Mouse (Mus musculus) 3T3-L1 (cell line): Measurements from ENCODE around the gene Hmg20a.

Source experiments
- DNase-seq: peaks from one replicate; pipeline ENCODE4 v3.0.0-alpha.2; 2015; ENCODE audit warnings: low read depth, low spot score

The Hmg20a gene

GRCm38 (mm10) chr9:56439699-56440098, 21.3 kb downstream of the Hmg20a start:
- DNase-seq = no peak

- no peak for DNase-seq
These were observed 33.2 kb downstream of the Hmg20a start for GRCm38 (mm10) chr9:56451570-56451969.

- DNase-seq = peak; percentile 43
These were observed 34.8 kb downstream of the Hmg20a start for GRCm38 (mm10) chr9:56453038-56453815.

DNA sequence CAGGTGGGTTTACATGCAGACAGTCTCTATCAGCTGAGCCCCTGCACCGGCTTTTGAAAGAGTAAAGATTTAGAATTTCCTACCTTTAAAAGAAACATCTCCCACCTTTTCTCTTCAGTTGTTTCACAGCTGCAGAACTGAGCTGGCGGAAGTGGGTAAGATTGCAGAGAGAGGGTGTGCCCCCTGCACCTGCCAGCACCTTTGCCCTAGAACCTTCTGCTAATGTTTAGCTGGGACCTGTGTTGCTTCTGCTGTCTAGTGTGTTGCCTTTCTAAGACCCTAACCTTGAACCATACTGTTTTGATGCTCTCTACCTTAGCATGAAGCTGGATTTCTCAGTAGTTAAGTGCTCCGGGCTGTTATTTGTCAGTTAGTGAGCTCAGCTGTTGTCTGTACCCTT, 38.0 kb downstream of the Hmg20a start:
- DNase-seq = no peak

- DNase-seq = no peak
These were observed 42.6 kb downstream of the Hmg20a start for GRCm38 (mm10) chr9:56460987-56461386.

DNA sequence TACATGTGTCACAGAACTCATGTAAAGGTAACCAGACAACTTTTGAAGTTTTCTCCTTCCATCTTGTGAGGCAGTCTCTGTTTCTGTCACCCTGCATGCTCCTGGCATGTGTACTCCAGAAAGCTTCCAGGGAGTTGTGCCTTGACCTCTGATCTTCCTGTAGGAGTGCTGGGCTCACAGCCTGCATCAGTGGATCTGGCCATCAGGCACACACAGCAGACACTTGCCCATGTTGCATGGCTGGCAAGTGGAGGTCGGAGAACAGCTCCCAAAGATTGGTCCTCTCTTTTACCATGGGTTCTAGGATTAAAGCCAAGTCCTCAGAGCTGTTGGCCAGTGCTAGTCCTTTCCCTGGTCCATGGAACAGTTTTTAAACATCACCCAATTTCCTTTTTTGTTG, 44.2 kb downstream of the Hmg20a start:
- DNase-seq = peak; percentile 32

- peak; percentile 59 for DNase-seq
These were observed 44.6 kb downstream of the Hmg20a start for GRCm38 (mm10) chr9:56463046-56463445.

GRCm38 (mm10) chr9:56463686-56464515, 45.5 kb downstream of the Hmg20a start:
- peak; percentile 97 for DNase-seq

- peak; percentile 89 for DNase-seq
These were observed 46.6 kb downstream of the Hmg20a start for GRCm38 (mm10) chr9:56464863-56465654.

DNA sequence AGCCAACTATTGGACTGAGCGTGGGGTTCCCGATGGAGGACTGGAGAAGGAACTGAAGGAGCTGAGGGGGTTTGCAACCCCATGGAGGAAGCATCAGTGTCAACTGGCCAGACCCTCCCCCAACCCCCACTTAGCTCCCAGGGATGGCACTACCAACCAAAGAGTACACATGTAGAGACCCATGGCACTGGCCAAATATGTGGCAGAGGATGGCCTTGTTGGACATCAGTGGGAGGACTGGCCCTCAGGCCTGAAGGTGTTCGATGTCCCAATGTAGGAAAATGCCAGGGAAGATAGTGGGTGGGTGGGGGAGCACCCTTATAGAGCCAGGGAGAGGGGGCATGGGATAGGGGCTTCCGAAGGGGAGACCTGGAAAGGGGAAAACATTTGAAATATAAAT, 47.8 kb downstream of the Hmg20a start:
- no peak for DNase-seq

DNA sequence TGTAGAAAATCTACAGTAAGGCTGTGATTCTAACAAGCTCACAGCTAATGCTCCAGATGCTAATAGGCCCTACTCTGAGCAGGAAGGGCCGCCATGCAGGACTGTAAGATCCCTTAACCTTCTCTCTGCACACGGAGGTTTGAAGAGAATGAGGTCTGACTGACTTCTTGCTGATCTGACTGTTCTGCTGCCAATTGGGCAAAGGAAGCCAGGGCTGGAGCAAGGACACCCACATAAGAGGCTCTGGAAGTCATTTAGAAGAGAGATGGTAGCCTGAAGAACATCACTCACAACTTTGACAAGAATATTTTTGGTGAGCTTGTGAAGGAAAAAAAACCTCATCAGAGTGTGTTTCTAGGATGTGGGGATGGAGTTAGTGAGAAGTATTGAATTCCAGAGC, 51.2 kb downstream of the Hmg20a start:
- no peak for DNase-seq

DNA sequence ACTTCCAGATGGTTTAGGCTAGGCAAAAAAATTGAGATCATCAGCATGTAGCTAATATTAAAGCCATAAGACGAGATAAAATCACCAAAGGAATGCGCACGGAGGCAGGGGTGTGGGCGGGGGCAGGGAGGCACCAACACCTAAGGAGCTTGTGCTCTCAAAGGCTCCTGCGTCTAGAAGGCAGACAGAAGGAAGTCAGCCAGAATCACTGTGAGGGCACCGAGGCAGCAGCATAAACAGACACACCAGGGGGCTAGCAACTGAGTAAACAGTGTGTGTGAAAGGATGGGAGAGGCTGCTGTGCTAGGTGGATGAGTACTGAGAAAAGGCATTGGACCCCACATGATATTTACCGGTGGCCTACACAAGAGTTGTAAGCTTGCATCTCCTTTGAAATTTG, 51.9 kb downstream of the Hmg20a start:
- DNase-seq = no peak

DNA sequence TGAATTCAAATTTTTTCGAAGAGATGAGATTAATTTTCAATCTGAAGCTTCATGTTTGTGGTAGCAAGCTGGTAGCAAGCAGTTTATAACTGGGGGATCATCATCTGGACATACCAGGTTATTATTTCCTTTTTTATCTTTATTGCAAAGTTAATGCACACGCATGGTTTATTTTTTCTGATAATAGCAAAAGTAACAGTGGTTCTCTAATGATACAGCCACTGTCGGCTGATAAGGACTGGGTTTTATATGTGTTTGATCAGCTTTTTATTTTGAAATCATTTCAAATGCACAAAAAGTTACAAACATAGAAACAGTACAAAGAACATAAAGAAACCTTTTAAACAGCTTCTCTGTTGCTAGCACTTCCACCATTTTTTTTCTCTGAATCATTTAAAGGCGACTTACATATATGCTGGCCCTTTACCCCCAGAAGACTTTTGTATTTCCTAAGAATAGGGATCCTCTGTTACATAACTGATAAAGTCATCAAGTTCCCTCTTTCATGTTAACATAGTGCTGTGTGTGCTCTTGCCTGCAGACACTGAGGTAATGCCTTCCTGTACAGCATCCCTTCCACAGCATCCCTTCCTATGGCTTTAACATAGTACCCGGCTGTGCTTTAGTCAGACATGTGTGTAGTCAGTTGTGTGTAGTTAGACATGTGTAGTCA, 60.7 kb downstream of the Hmg20a start:
- no peak for DNase-seq

DNA sequence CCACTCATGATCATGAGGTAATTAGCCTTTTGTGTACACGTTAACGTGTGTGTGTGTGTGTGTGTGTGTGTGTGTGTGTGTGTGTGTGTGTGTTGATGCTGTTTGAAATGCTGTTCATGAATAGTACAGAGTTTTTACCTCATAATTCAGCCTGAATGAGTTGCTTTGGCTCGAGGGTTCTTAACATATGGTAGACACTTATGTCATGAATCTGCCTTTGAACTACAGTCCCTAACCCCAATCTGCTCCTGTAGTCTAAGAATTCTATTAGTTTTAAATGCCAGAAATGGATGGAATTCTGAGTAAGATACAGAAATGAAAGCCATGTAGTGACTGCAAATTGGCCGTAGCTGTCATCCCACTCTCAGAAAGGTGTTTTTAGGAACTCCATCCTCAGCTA, 64.2 kb downstream of the Hmg20a start:
- no peak for DNase-seq

- no peak for DNase-seq
These were observed 67.0 kb downstream of the Hmg20a start for GRCm38 (mm10) chr9:56485423-56485822.

GRCm38 (mm10) chr9:56486158-56486557, 67.7 kb downstream of the Hmg20a start:
- DNase-seq = no peak

DNA sequence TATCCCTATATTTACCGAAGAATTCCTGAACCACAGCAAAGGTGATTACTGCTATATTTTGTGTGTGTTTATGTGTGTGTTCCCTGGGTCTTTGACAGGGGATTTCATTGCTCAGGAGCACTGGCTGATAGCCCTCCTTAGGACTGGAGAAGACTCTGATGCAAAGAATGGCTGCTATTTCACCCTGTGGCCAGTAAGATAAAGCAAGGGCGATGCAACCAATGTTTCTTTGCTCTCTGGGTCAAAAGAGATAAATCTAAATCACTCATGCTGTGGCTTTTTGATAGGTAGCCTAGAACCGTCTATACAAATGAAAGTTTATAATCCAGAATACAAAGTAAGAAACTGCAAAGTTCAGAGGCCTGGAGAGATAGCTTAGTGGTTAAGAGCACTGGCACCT, 69.2 kb downstream of the Hmg20a start:
- DNase-seq = no peak

DNA sequence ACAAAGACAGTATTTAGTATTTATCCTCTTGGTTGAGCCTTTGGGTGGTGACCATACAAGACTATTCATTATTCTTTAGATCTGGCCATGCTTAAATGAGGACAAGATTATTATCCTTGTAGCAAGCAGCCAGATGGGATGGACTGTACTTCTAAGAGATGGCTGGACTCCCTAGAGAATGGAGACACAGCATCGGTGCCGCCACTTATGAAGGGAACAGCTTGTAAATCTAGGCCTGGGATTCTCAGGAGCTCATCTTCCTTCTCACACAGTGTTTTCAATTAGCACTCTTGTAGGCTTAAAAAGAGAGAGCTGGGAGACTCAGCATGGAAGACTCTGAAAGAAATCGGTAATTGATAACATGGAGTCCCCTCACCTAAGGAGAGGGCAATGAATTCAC, 74.0 kb downstream of the Hmg20a start:
- DNase-seq = no peak

DNA sequence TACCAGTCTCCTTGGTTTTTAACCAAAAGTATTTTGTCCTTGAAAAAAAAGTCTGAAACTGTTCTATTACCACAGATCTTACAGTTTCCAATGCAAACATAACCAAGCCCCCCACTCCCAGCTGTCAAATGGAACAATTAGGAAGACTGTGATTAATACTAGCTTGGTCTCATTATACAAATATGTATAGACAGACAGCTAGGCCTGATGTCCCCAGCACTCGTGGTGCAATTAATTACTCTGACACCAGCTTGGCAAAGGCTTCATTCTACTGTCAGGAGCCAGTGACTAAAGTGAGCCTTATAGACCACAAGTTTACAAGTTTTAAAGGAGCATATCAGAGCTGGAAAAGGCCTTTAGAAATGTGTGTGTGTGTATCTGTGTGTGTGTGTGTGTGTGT, 74.5 kb downstream of the Hmg20a start:
- peak; percentile 79 for DNase-seq

GRCm38 (mm10) chr9:56495088-56495487, 76.7 kb downstream of the Hmg20a start:
- peak; percentile 85 for DNase-seq

- DNase-seq = no peak
These were observed 77.4 kb downstream of the Hmg20a start for GRCm38 (mm10) chr9:56495795-56496232.
